Comparison of ENCODE assay signal across 7 mouse cellular contexts in the genomic region with DNA sequence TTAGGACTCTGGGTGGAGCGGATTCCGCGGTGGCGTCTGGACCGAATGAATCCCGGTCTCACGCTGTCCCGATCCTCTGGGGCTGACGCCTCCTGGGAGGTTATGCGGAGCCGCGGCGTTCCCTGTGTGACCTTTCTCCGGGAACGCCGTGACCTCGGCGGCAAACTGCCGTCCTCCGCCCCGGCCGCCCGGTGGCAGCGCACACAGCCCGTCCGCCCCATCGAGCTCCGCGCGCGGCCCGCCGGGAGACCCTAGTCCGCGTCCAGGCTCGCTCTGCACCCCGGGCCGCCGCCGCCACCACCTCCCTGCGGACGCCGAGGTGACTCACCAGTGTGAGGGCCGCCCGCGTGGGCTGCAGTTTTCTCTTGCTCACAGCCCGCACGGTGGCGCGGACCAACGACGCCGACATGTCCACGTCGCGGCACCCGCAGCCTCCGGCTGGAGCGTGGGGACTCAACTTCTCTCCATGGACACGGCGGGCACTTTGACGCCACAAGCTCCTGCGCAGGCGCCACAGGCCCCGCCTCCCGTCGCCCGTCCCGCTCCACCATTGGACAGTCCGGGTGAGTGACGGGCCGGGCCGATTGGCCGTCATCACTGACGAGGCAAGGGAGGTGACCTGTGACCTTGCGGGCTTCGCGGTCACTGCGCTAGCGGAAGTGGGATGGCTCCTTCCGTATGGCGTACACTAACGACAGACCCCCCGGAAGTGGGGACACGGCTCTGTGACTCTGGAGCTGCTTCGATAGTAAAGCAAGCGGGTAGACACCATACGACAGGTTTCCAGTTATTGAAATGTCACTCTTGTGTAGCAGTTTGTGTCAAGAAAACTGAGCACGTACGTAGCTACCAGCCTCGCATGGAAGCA. TPM values are rescaled to one million over a fixed set of nuclear protein-coding genes. Genes with fewer than 3 reads are reported as not detected.
DNase-seq lines count a peak whose midpoint lies in the region; ATAC-seq lines count a peak whose summit lies in the region.

A gene (minus strand): TSS at position 515 of the 868 bp plus-strand sequence.

- under 1% methylated on average over 91 of the region's 91 CpGs for WGBS in intestine, embryonic 15.5 days
- WGBS in midbrain, embryonic 10.5 days = under 1% methylated on average over 91 of the region's 91 CpGs

- H3K4me1 ChIP-seq in intestine, embryonic 15.5 days (replicated peaks) = peaks cover 33% of the 10 kb centered on the region
- peaks cover 47% of the 10 kb centered on the region for H3K4me1 ChIP-seq in midbrain, embryonic 10.5 days

- ATAC-seq in intestine, embryonic 15.5 days = peak; percentile 97

- no peaks in the 10 kb centered on the region for H3K36me3 ChIP-seq in intestine, embryonic 15.5 days
- peaks cover 39% of the 10 kb centered on the region for H3K36me3 ChIP-seq in midbrain, embryonic 10.5 days

- peak within 1 kb of the TSS; percentile 84 for H3K9ac ChIP-seq in intestine, embryonic 15.5 days

- peak within 1 kb of the TSS; percentile 99 for H3K27ac ChIP-seq in intestine, embryonic 15.5 days
- H3K27ac ChIP-seq in midbrain, embryonic 10.5 days (replicated peaks) = peak within 1 kb of the TSS; percentile 95

- no peaks in the 10 kb centered on the region for H3K27me3 ChIP-seq in intestine, embryonic 15.5 days (replicated peaks)
- H3K27me3 ChIP-seq in midbrain, embryonic 10.5 days (ENCODE audit: low read depth, poor library complexity, severe bottlenecking) = no peaks in the 10 kb centered on the region

- H3K9me3 ChIP-seq in intestine, embryonic 15.5 days = no peaks in the 10 kb centered on the region
- H3K9me3 ChIP-seq in midbrain, embryonic 10.5 days (replicated peaks) = no peaks in the 10 kb centered on the region

- DNase-seq in adrenal gland, adult 18-20 months (ENCODE audit: low spot score in 2 of 2) = peak; percentile 99
- peak; percentile 98 for DNase-seq in embryo, embryonic 11 days
- peak; percentile 99 to 100 for DNase-seq in gastrocnemius, postnatal 36 days
- DNase-seq in left cerebral cortex, postnatal 25 days (ENCODE audit: low spot score in 2 of 2) = peak; percentile 100
- DNase-seq in midbrain, embryonic 10.5 days (ENCODE audit: low spot score) = peak; percentile 99
- DNase-seq in right cerebral cortex, postnatal 4 days = peak; percentile 100

- H3K4me3 ChIP-seq in intestine, embryonic 15.5 days (replicated peaks) = peak within 1 kb of the TSS; percentile 87
- H3K4me3 ChIP-seq in midbrain, embryonic 10.5 days = peak within 1 kb of the TSS; percentile 84

- H3K4me2 ChIP-seq in intestine, embryonic 15.5 days (replicated peaks) = peak within 1 kb of the TSS; percentile 84

- intact Hi-C loops in gastrocnemius, postnatal 36 days (cut with DNase I) = no loop called here
- intact Hi-C loops in left cerebral cortex, postnatal 25 days (cut with DNase I) = loop anchor here (2.0 to 5.0 kb wide), 2 partner anchors 182 to 1131 kb away; a partner anchor contains a TSS

RNA-seq across cellular contexts. Expression of the gene that starts here (rescaled TPM):
- total RNA-seq in adrenal gland, adult 18-20 months (2021) = 100 to 1,000 TPM; 105 to 135 TPM
- 100 to 1,000 TPM; 179 to 181 TPM for total RNA-seq in gastrocnemius, postnatal 36 days (2021)
- polyA plus RNA-seq in intestine, embryonic 15.5 days (2015; fragmentation: Nextera tagmentation; extraction: Ambion mirVana) = 114 and 117 TPM in 2 replicates
- 100 to 1,000 TPM; 147 to 156 TPM for total RNA-seq in left cerebral cortex, postnatal 25 days (2021)
- polyA plus RNA-seq in midbrain, embryonic 10.5 days (2016; fragmentation: Nextera tagmentation; extraction: Ambion mirVana) = 103 and 110 TPM in 2 replicates

Comparison
In these comparisons a context has a peak if more than half of its experiments do, and no peak if none do; other contexts are left out.
1. Peak in every context shown above with its lines: DNase-seq, ATAC-seq, H3K4me3 ChIP-seq and H3K27ac ChIP-seq.